Mouse (Mus musculus) layer of hippocampus, adult 2 months (tissue): ENCODE measurements around the gene Pik3c2b. TPM values are rescaled to one million over a fixed set of nuclear protein-coding genes. Genes with fewer than 3 reads are reported as not detected.

Experiments used
- DNase-seq, 2 experiments: peaks; one replicate each; pipeline ENCODE4 v3.0.0; 2022; ENCODE audit warnings: low spot score in 2 of 2
- H3K27ac ChIP-seq: fragments of 200-600 bp; 2 replicates; pipeline ENCODE4 v1.8.1; 2022
- H3K4me3 ChIP-seq: fragments of 200-600 bp; 2 replicates; pipeline ENCODE4 v1.8.1; 2022; ENCODE audit warnings: mild to moderate bottlenecking
- CTCF ChIP-seq: fragments of 200-600 bp; conservative IDR thresholded peaks from 2 replicates; pipeline ENCODE4 v1.8.1; 2022; ENCODE audit warnings: antibody characterized with exemption, mild to moderate bottlenecking, moderate library complexity
- total RNA-seq, 2 experiments: library from RNA; stranded (reverse); gene quantifications; 2 replicates each; pipeline ENCODE4 v1.2.3; 2021

The Pik3c2b gene
- total RNA-seq, 2 experiments from 2014 or later: 13.7 to 15.5 TPM

GRCm38 (mm10) chr1:133147324-133147723 lies 101.9 kb downstream of the Pik3c2b start:
- no peak overlapping the region for H3K27ac ChIP-seq
- no peak overlapping the region for H3K4me3 ChIP-seq
- DNase-seq: no peak
- TF ChIP-seq CTCF: no peak

- no peak for TF ChIP-seq CTCF
- Histone ChIP-seq H3K27ac (no peak overlapping the region), H3K4me3 (no peak overlapping the region)
- DNase-seq: no peak
Observed at GRCm38 (mm10) chr1:133148122-133148521, 102.7 kb downstream of the Pik3c2b start.

GRCm38 (mm10) chr1:133150556-133150955 lies 105.1 kb downstream of the Pik3c2b start:
- DNase-seq: no peak
- TF ChIP-seq CTCF: no peak
- Histone ChIP-seq H3K4me3 (no peak overlapping the region), H3K27ac (no peak overlapping the region)

- no peak overlapping the region for H3K27ac ChIP-seq
- no peak for TF ChIP-seq CTCF
- DNase-seq: no peak
- no peak overlapping the region for H3K4me3 ChIP-seq
Observed at GRCm38 (mm10) chr1:133152213-133152612, 106.7 kb downstream of the Pik3c2b start.

- Histone ChIP-seq H3K4me3 (no peak overlapping the region), H3K27ac (no peak overlapping the region)
- no peak for TF ChIP-seq CTCF
- DNase-seq: no peak
Observed at GRCm38 (mm10) chr1:133155270-133155669, 109.8 kb downstream of the Pik3c2b start.

Other genes with a start within 250 kb of the Pik3c2b start
- gene Lrrn2, start 165.4 kb upstream of the Pik3c2b start, total RNA-seq: 100 to 1,000 TPM; 218 to 236 TPM
- 100 to 1,000 TPM in 1 of 2 experiments, 10 to 100 TPM in 1; 80.8 to 101 TPM for gene Mdm4, start 15.1 kb upstream of the Pik3c2b start, total RNA-seq
- gene Ppp1r15b, start 85.5 kb downstream of the Pik3c2b start, total RNA-seq: 10 to 100 TPM; 38.5 to 39.8 TPM
- 10 to 100 TPM; 47.6 to 55.0 TPM for gene Plekha6, start 118.5 kb downstream of the Pik3c2b start, total RNA-seq